Mouse (Mus musculus): ENCODE data around the gene Limd2.

- TF ChIP-seq GATA1 (IDR thresholded peaks at IDR 0.05; ENCODE audit: borderline replicate concordance, low read length) (no peak), FLI1 (IDR thresholded peaks at IDR 0.05; ENCODE audit: low read length) (no peak)
These were observed 34.2 kb upstream of the Limd2 start for GRCm38 (mm10) chr11:106194891-106195290.

All from megakaryocyte, embryonic 14.5 days (primary cell).